8 mouse cellular contexts compared by ENCODE assay signal in genomic region chr4:137388059-137388794, GRCm38 (mm10). TPM values are rescaled to one million over a fixed set of nuclear protein-coding genes. Genes with fewer than 3 reads are reported as not detected.
DNase-seq lines count a peak whose midpoint lies in the region; ATAC-seq and TF ChIP-seq lines count a peak whose summit lies in the region.

No protein-coding gene starts in this region.

- H3K4me2 ChIP-seq in kidney, embryonic 14.5 days (replicated peaks; ENCODE audit: low read depth, low read length): peak overlapping the region; percentile 87
- H3K4me2 ChIP-seq in limb, embryonic 15.5 days: peak overlapping the region; percentile 61

- peak overlapping the region; percentile 89 for H3K4me3 ChIP-seq in bone marrow macrophage, adult 2 months (ENCODE audit: insufficient read depth, low read length)
- peak overlapping the region; percentile 70 for H3K4me3 ChIP-seq in embryonic fibroblast, embryonic 13.5 days (ENCODE audit: insufficient read depth, low read length)
- H3K4me3 ChIP-seq in kidney, embryonic 14.5 days (ENCODE audit: low read length): peak overlapping the region; percentile 81
- H3K4me3 ChIP-seq in limb, embryonic 15.5 days: peak overlapping the region; percentile 86

- DNase-seq in A20 (ENCODE audit: low read depth, low spot score): peak; percentile 96
- peak; percentile 86 to 91 for DNase-seq in heart, adult 9 months (ENCODE audit: low spot score in 2 of 2)
- peak; percentile 78 to 85 for DNase-seq in monocyte, adult 2 months (ENCODE audit: low read depth in 1 of 2, low spot score in 2 of 2)
- DNase-seq in spleen, postnatal 36 days (ENCODE audit: low spot score in 2 of 2): peak; percentile 82 to 89

- H3K27ac ChIP-seq in bone marrow macrophage, adult 2 months (ENCODE audit: insufficient read depth, low read depth, low read length): peak overlapping the region; percentile 97
- peak overlapping the region; percentile 90 for H3K27ac ChIP-seq in embryonic fibroblast, embryonic 13.5 days (ENCODE audit: insufficient read depth, low read length)
- H3K27ac ChIP-seq in kidney, embryonic 14.5 days (ENCODE audit: low read depth, low read length): peak overlapping the region; percentile 96
- H3K27ac ChIP-seq in limb, embryonic 15.5 days: peak overlapping the region; percentile 91

- no peaks in the 10 kb centered on the region for H3K27me3 ChIP-seq in kidney, embryonic 14.5 days (ENCODE audit: control insufficient read depth, insufficient read depth, low read length)
- H3K27me3 ChIP-seq in limb, embryonic 15.5 days: no peaks in the 10 kb centered on the region

- H3K4me1 ChIP-seq in bone marrow macrophage, adult 2 months (ENCODE audit: control insufficient read depth, insufficient read depth, low read length): peaks cover 5% of the 10 kb centered on the region; the same call in 1 of the 2 replicates
- no peaks in the 10 kb centered on the region for H3K4me1 ChIP-seq in embryonic fibroblast, embryonic 13.5 days (ENCODE audit: control insufficient read depth, insufficient read depth, low read length)
- H3K4me1 ChIP-seq in kidney, embryonic 14.5 days (ENCODE audit: control insufficient read depth, insufficient read depth, low read length): peaks cover 3% of the 10 kb centered on the region; the same call in 1 of the 2 replicates
- peaks cover 12% of the 10 kb centered on the region for H3K4me1 ChIP-seq in limb, embryonic 15.5 days

- no peak for TF ChIP-seq CTCF in bone marrow macrophage, adult 2 months (IDR thresholded peaks at IDR 0.05; ENCODE audit: low read depth, low read length)
- no peak for TF ChIP-seq CTCF in embryonic fibroblast, embryonic 13.5 days (IDR thresholded peaks at IDR 0.05; ENCODE audit: borderline replicate concordance, insufficient read depth, low read length)

- H3K36me3 ChIP-seq in kidney, embryonic 14.5 days (ENCODE audit: control insufficient read depth, insufficient read depth, low read length): no peaks in the 10 kb centered on the region
- H3K36me3 ChIP-seq in limb, embryonic 15.5 days: peaks cover 5% of the 10 kb centered on the region; the same call in 1 of the 2 replicates

- WGBS in kidney, embryonic 14.5 days: under 1% methylated on average over 46 of the region's 46 CpGs
- WGBS in limb, embryonic 15.5 days: 1% methylated on average over 46 of the region's 46 CpGs

- peak overlapping the region; percentile 86 for H3K9ac ChIP-seq in kidney, embryonic 14.5 days (ENCODE audit: low read depth, low read length)
- peak overlapping the region; percentile 85 for H3K9ac ChIP-seq in limb, embryonic 15.5 days

- peak; percentile 92 for ATAC-seq in kidney, embryonic 14.5 days (ENCODE audit: low FRiP score, low TSS enrichment)
- ATAC-seq in limb, embryonic 15.5 days (ENCODE audit: insufficient number of reproducible peaks, low FRiP score, low TSS enrichment, low read depth): peak; percentile 91

- TF ChIP-seq POLR2A in bone marrow macrophage, adult 2 months (IDR thresholded peaks at IDR 0.05; ENCODE audit: borderline replicate concordance, low read depth, low read length): no peak; the same call in 1 of the 2 replicates
- peak; percentile 82 for TF ChIP-seq POLR2A in embryonic fibroblast, embryonic 13.5 days (IDR thresholded peaks at IDR 0.05; ENCODE audit: low read depth, low read length)

- H3K9me3 ChIP-seq in kidney, embryonic 14.5 days (ENCODE audit: control insufficient read depth, low read length): no peaks in the 10 kb centered on the region
- no peaks in the 10 kb centered on the region for H3K9me3 ChIP-seq in limb, embryonic 15.5 days

RNA-seq across cellular contexts. Expression of gene Cela3a, which starts 21.4 kb away (rescaled TPM):
- not detected in 2 replicates for polyA plus RNA-seq in bone marrow macrophage, adult 2 months (2012; ENCODE audit: insufficient read depth, insufficient read length, missing spikeins)
- not detected in 2 replicates for polyA plus RNA-seq in embryonic fibroblast, embryonic 13.5 days (2011; ENCODE audit: insufficient read length, low read depth, missing spikeins)
- not detected in 2 replicates for polyA plus RNA-seq in kidney, embryonic 14.5 days (2014; fragmentation: Nextera tagmentation; extraction: Ambion mirVana)
- not detected in 2 replicates for polyA plus RNA-seq in limb, embryonic 15.5 days (2015; fragmentation: Nextera tagmentation; extraction: Ambion mirVana)

RNA-seq across cellular contexts. Expression of gene Cdc42, which starts 30.7 kb away (rescaled TPM):
- 937 and 962 TPM in 2 replicates for polyA plus RNA-seq in bone marrow macrophage, adult 2 months (2012; ENCODE audit: insufficient read depth, insufficient read length, missing spikeins)
- polyA plus RNA-seq in embryonic fibroblast, embryonic 13.5 days (2011; ENCODE audit: insufficient read length, low read depth, missing spikeins): 576 and 580 TPM in 2 replicates
- polyA plus RNA-seq in kidney, embryonic 14.5 days (2014; fragmentation: Nextera tagmentation; extraction: Ambion mirVana): 657 and 680 TPM in 2 replicates
- 721 and 737 TPM in 2 replicates for polyA plus RNA-seq in limb, embryonic 15.5 days (2015; fragmentation: Nextera tagmentation; extraction: Ambion mirVana)

RNA-seq across cellular contexts. Expression of gene Cela3b, which starts 42.1 kb away (rescaled TPM):
- polyA plus RNA-seq in bone marrow macrophage, adult 2 months (2012; ENCODE audit: insufficient read depth, insufficient read length, missing spikeins): not detected in 2 replicates
- polyA plus RNA-seq in embryonic fibroblast, embryonic 13.5 days (2011; ENCODE audit: insufficient read length, low read depth, missing spikeins): not detected in 2 replicates
- polyA plus RNA-seq in kidney, embryonic 14.5 days (2014; fragmentation: Nextera tagmentation; extraction: Ambion mirVana): not detected in 2 replicates
- polyA plus RNA-seq in limb, embryonic 15.5 days (2015; fragmentation: Nextera tagmentation; extraction: Ambion mirVana): 0.70 TPM in 1 of 2 replicates, not detected in the other

Comparison
In these comparisons a context has a peak if more than half of its experiments do, and no peak if none do; other contexts are left out.
1. Peak in every context shown above with its lines: DNase-seq, ATAC-seq, H3K4me3 ChIP-seq and H3K27ac ChIP-seq.